Mouse (Mus musculus): ENCODE measurements at regions not wholly inside any gene's neighbourhood (a gene's known extent, or its start where the extent isn't known, plus 50 kb on each side); places are given as distances from the start of the nearest gene placed in this dataset.
"Not testable (repeated sequence)": the region's sequence is repeated elsewhere in the genome, so short reads cannot be mapped to it uniquely, and the experiment has no call there.

GRCm38 (mm10) chr17:4024384-4024783 is 328.3 kb upstream of the Nox3 start:
- H3K9me3 ChIP-seq = no peaks in the 10 kb centered on the region
- H3K27ac ChIP-seq = no peak overlapping the region
- no peaks in the 10 kb centered on the region for H3K4me1 ChIP-seq
- H3K27me3 ChIP-seq (ENCODE audit: insufficient read depth, poor library complexity, severe bottlenecking) = no peaks in the 10 kb centered on the region
- WGBS = 64% methylated on average over 2 of the region's 2 CpGs
- no peaks in the 10 kb centered on the region for H3K36me3 ChIP-seq
- H3K4me3 ChIP-seq = no peak overlapping the region
- no peak for DNase-seq (ENCODE audit: low spot score)

GRCm38 (mm10) chr17:4029202-4029601 is 333.1 kb upstream of the Nox3 start:
- Histone ChIP-seq H3K9me3 (no peaks in the 10 kb centered on the region), H3K4me3 (no peak overlapping the region), H3K27ac (no peak overlapping the region), H3K36me3 (no peaks in the 10 kb centered on the region), H3K27me3 (ENCODE audit: insufficient read depth, poor library complexity, severe bottlenecking) (no peaks in the 10 kb centered on the region), H3K4me1 (no peaks in the 10 kb centered on the region)
- 82% methylated on average over 9 of the region's 9 CpGs for WGBS
- DNase-seq (ENCODE audit: low spot score) = no peak

GRCm38 (mm10) chr17:4034816-4035360 is 338.8 kb upstream of the Nox3 start:
- DNase-seq (ENCODE audit: low spot score) = no peak
- WGBS = 79% methylated on average over 3 of the region's 3 CpGs

GRCm38 (mm10) chr17:4040104-4040664 is 344.1 kb upstream of the Nox3 start:
- DNase-seq (ENCODE audit: low spot score) = peak; percentile 82
- H3K4me1 ChIP-seq = peaks cover 7% of the 10 kb centered on the region; the same call in 1 of the 2 replicates
- H3K36me3 ChIP-seq = no peaks in the 10 kb centered on the region
- H3K9me3 ChIP-seq = no peaks in the 10 kb centered on the region
- H3K27ac ChIP-seq = peak overlapping the region; percentile 24; the same call in 1 of the 2 replicates
- H3K27me3 ChIP-seq (ENCODE audit: insufficient read depth, poor library complexity, severe bottlenecking) = no peaks in the 10 kb centered on the region
- 31% methylated on average over 5 of the region's 5 CpGs for WGBS
- no peak overlapping the region for H3K4me3 ChIP-seq

More at GRCm38 (mm10) chr17:4034816-4035360, 338.8 kb upstream of the Nox3 start:
- H3K9me3 ChIP-seq = no peaks in the 10 kb centered on the region
- H3K27ac ChIP-seq = no peak overlapping the region
- no peak overlapping the region for H3K4me3 ChIP-seq
- H3K4me1 ChIP-seq = 0 out of 2 replicates have a peak, but pooled peaks cover 2% of the 10 kb centered on the region
- H3K36me3 ChIP-seq = no peaks in the 10 kb centered on the region
- no peaks in the 10 kb centered on the region for H3K27me3 ChIP-seq (ENCODE audit: insufficient read depth, poor library complexity, severe bottlenecking)

GRCm38 (mm10) chr17:4060186-4060585 is 364.1 kb upstream of the Nox3 start:
- not testable (repeated sequence) for H3K27ac ChIP-seq; H3K27me3 ChIP-seq (ENCODE audit: insufficient read depth, poor library complexity, severe bottlenecking); H3K36me3 ChIP-seq; DNase-seq (ENCODE audit: low spot score); H3K9me3 ChIP-seq; H3K4me1 ChIP-seq; H3K4me3 ChIP-seq

- Histone ChIP-seq H3K27me3 (ENCODE audit: insufficient read depth, poor library complexity, severe bottlenecking) (no peaks in the 10 kb centered on the region), H3K36me3 (no peaks in the 10 kb centered on the region), H3K9me3 (no peaks in the 10 kb centered on the region), H3K4me1 (no peaks in the 10 kb centered on the region), H3K4me3 (no peak overlapping the region), H3K27ac (no peak overlapping the region)
- WGBS = 64% methylated on average over 2 of the region's 2 CpGs
- DNase-seq (ENCODE audit: low spot score) = no peak
Measured at GRCm38 (mm10) chr17:4073381-4073780, 377.3 kb upstream of the Nox3 start.

GRCm38 (mm10) chr17:4080564-4080963 is 384.5 kb upstream of the Nox3 start:
- no peaks in the 10 kb centered on the region for H3K9me3 ChIP-seq
- no peak overlapping the region for H3K4me3 ChIP-seq
- H3K36me3 ChIP-seq = no peaks in the 10 kb centered on the region
- DNase-seq (ENCODE audit: low spot score) = no peak
- H3K4me1 ChIP-seq = no peaks in the 10 kb centered on the region
- no peaks in the 10 kb centered on the region for H3K27me3 ChIP-seq (ENCODE audit: insufficient read depth, poor library complexity, severe bottlenecking)
- H3K27ac ChIP-seq = no peak overlapping the region
- WGBS = 69% methylated on average over 2 of the region's 2 CpGs

- no peaks in the 10 kb centered on the region for H3K27me3 ChIP-seq (ENCODE audit: insufficient read depth, poor library complexity, severe bottlenecking)
- no peak overlapping the region for H3K27ac ChIP-seq
- H3K4me1 ChIP-seq = no peaks in the 10 kb centered on the region
- no peaks in the 10 kb centered on the region for H3K9me3 ChIP-seq
- no peaks in the 10 kb centered on the region for H3K36me3 ChIP-seq
- DNase-seq (ENCODE audit: low spot score) = no peak
- 77% methylated on average over 1 of the region's 1 CpGs for WGBS
- H3K4me3 ChIP-seq = no peak overlapping the region
Measured at GRCm38 (mm10) chr17:4094621-4095020, 398.6 kb upstream of the Nox3 start.

GRCm38 (mm10) chr17:4103321-4103720 is 407.3 kb upstream of the Nox3 start:
- Histone ChIP-seq H3K4me1 (no peaks in the 10 kb centered on the region), H3K9me3 (no peaks in the 10 kb centered on the region), H3K27ac (no peak overlapping the region), H3K27me3 (ENCODE audit: insufficient read depth, poor library complexity, severe bottlenecking) (no peaks in the 10 kb centered on the region), H3K4me3 (no peak overlapping the region), H3K36me3 (no peaks in the 10 kb centered on the region)
- no peak for DNase-seq (ENCODE audit: low spot score)
- WGBS = 81% methylated on average over 3 of the region's 3 CpGs

- 43% methylated on average over 3 of the region's 3 CpGs for WGBS
Measured at GRCm38 (mm10) chr17:4109263-4109662, 413.2 kb upstream of the Nox3 start.

GRCm38 (mm10) chr17:4113021-4113420 is 417.0 kb upstream of the Nox3 start:
- 76% methylated on average over 4 of the region's 4 CpGs for WGBS
- no peaks in the 10 kb centered on the region for H3K4me1 ChIP-seq
- no peaks in the 10 kb centered on the region for H3K9me3 ChIP-seq
- no peaks in the 10 kb centered on the region for H3K27me3 ChIP-seq (ENCODE audit: insufficient read depth, poor library complexity, severe bottlenecking)
- H3K36me3 ChIP-seq = no peaks in the 10 kb centered on the region
- DNase-seq (ENCODE audit: low spot score) = no peak
- H3K27ac ChIP-seq = no peak overlapping the region
- H3K4me3 ChIP-seq = no peak overlapping the region

More at GRCm38 (mm10) chr17:4109263-4109662, 413.2 kb upstream of the Nox3 start:
- no peaks in the 10 kb centered on the region for H3K27me3 ChIP-seq (ENCODE audit: insufficient read depth, poor library complexity, severe bottlenecking)
- no peaks in the 10 kb centered on the region for H3K4me1 ChIP-seq
- H3K36me3 ChIP-seq = no peaks in the 10 kb centered on the region
- H3K9me3 ChIP-seq = no peaks in the 10 kb centered on the region
- no peak for DNase-seq (ENCODE audit: low spot score)
- no peak overlapping the region for H3K27ac ChIP-seq
- H3K4me3 ChIP-seq = no peak overlapping the region

- DNase-seq (ENCODE audit: low spot score) = no peak
- no peaks in the 10 kb centered on the region for H3K36me3 ChIP-seq
- no peaks in the 10 kb centered on the region for H3K27me3 ChIP-seq (ENCODE audit: insufficient read depth, poor library complexity, severe bottlenecking)
- WGBS = 83% methylated on average over 3 of the region's 3 CpGs
- no peak overlapping the region for H3K27ac ChIP-seq
- H3K4me3 ChIP-seq = no peak overlapping the region
- H3K4me1 ChIP-seq = no peaks in the 10 kb centered on the region
- no peaks in the 10 kb centered on the region for H3K9me3 ChIP-seq
Measured at GRCm38 (mm10) chr17:4116476-4116875, 420.4 kb upstream of the Nox3 start.

GRCm38 (mm10) chr17:4133678-4134077 is 437.6 kb upstream of the Nox3 start:
- H3K27ac ChIP-seq = peak overlapping the region; percentile 37; the same call in 1 of the 2 replicates
- DNase-seq (ENCODE audit: low spot score) = no peak
- H3K36me3 ChIP-seq = no peaks in the 10 kb centered on the region
- no peaks in the 10 kb centered on the region; the same call in 1 of the 2 replicates for H3K4me1 ChIP-seq
- H3K9me3 ChIP-seq = no peaks in the 10 kb centered on the region
- WGBS = 52% methylated on average over 3 of the region's 3 CpGs
- H3K4me3 ChIP-seq = no peak overlapping the region
- no peaks in the 10 kb centered on the region for H3K27me3 ChIP-seq (ENCODE audit: insufficient read depth, poor library complexity, severe bottlenecking)

GRCm38 (mm10) chr17:4163502-4163901 is 467.4 kb upstream of the Nox3 start:
- H3K27me3 ChIP-seq (ENCODE audit: insufficient read depth, poor library complexity, severe bottlenecking) = no peaks in the 10 kb centered on the region
- WGBS = 80% methylated on average over 2 of the region's 2 CpGs
- H3K9me3 ChIP-seq = no peaks in the 10 kb centered on the region
- H3K4me3 ChIP-seq = no peak overlapping the region
- H3K36me3 ChIP-seq = no peaks in the 10 kb centered on the region
- no peak for DNase-seq (ENCODE audit: low spot score)
- no peak overlapping the region for H3K27ac ChIP-seq
- no peaks in the 10 kb centered on the region for H3K4me1 ChIP-seq

All from heart, embryonic 10.5 days (tissue).